Mouse (Mus musculus) neural tube, embryonic 15.5 days (tissue): ENCODE results near the gene Cab39l. TPM values are rescaled to one million over a fixed set of nuclear protein-coding genes. Genes with fewer than 3 reads are reported as not detected.
"Not testable (repeated sequence)": the region's sequence is repeated elsewhere in the genome, so short reads cannot be mapped to it uniquely, and the experiment has no call there.

Experiments
- ATAC-seq: fragments of 200-750 bp; cut with Nextera tagmentation; 2 replicates; pipeline ENCODE4 v1.8.0; 2017; ENCODE audit warnings: mild to moderate bottlenecking, moderate TSS enrichment, moderate library complexity; ENCODE audit not compliant: low FRiP score
- H3K27ac ChIP-seq: fragments of 300-500 bp; sonication (generic); replicated peaks from 2 replicates; pipeline ENCODE4 v1.5.1; 2015; ENCODE audit warnings: mild to moderate bottlenecking, inconsistent platforms
- H3K27me3 ChIP-seq: fragments of 300-500 bp; sonication (generic); replicated peaks from 2 replicates; pipeline ENCODE4 v1.6.1; 2015; ENCODE audit warnings: inconsistent platforms
- H3K36me3 ChIP-seq: fragments of 300-500 bp; sonication (generic); 2 replicates; pipeline ENCODE4 v1.6.1; 2015; ENCODE audit warnings: inconsistent platforms
- H3K4me1 ChIP-seq: fragments of 300-500 bp; sonication (generic); 2 replicates; pipeline ENCODE4 v1.6.1; 2015; ENCODE audit warnings: inconsistent platforms
- H3K4me2 ChIP-seq: fragments of 300-500 bp; sonication (generic); 2 replicates; pipeline ENCODE4 v1.6.1; 2015; ENCODE audit warnings: inconsistent platforms, mild to moderate bottlenecking, moderate library complexity
- H3K4me3 ChIP-seq: fragments of 300-500 bp; sonication (generic); replicated peaks from 2 replicates; pipeline ENCODE4 v1.5.1; 2015; ENCODE audit warnings: mild to moderate bottlenecking, inconsistent platforms
- H3K9ac ChIP-seq: fragments of 300-500 bp; sonication (generic); replicated peaks from 2 replicates; pipeline ENCODE4 v1.6.1; 2015; ENCODE audit warnings: mild to moderate bottlenecking, inconsistent platforms
- H3K9me3 ChIP-seq: fragments of 300-500 bp; sonication (generic); replicated peaks from 2 replicates; pipeline ENCODE4 v1.6.1; 2016; ENCODE audit warnings: inconsistent platforms
- WGBS: fragments of 180-500 bp; shearing (Covaris S2); methylation state at CpG from one replicate; pipeline ENCODE4 v1.1.7; 2015; ENCODE audit warnings: mixed read lengths; 5-methylcytosine and 5-hydroxymethylcytosine counted together
- polyA plus RNA-seq: library from polyadenylated mRNA; unstranded; fragments of >200 nt; fragmentation: Nextera tagmentation; extraction: Ambion mirVana; gene quantifications from 2 replicates; pipeline ENCODE4 v1.2.1, GENCODE M21; 2015

Cab39l gene
- polyA plus RNA-seq = 19.8 and 25.1 TPM in 2 replicates

DNA sequence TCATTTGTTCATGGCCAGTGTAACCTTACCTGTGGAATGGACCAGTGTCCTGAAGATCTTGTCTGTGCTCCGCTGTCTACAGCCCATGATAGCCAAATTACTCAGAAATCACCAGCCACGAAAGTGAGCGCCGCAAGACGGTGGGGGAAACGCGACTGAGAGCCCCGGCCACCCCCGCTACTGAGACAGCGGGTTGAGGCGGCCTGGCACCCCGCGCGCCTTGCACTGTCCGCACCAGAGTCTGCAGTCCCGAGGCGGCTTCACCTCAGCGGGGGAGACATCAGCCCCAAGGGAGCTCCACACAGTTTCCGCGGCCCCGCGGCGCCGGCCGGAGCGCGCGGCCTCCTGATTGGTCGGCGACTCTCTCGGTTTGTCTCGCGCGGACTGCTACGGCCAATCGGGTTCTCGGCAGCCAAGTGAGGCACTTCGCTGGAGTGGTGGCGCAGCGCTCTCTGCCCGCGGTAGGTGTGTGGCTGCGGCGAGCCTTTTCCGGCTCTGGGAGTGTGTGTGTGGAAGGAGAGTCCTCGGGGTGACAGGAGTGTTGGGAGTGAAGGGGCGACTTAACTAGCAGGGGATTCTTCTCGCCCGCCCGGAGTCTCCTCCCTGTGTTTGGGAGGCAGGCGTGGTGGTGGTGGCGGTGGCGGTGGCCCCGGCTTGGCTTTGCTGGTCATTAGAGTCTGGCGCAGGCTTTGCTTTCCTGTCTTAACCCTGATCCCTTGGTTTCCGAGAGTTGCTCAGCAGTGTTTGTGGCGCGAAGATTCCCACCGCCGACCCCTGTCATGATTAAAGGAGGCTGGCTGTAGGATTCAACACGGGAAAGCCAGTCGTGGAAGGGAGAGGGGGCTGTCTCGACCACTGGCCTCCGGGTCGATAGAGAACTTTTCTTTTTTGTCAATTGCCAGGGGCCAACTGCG, at the start of gene Cab39l, which contains the start of gene Setdb2:
Gene Cab39l (plus strand): TSS at position 415 of the 914 bp plus-strand sequence.
Gene Setdb2 (minus strand): TSS at position 327 of the 914 bp plus-strand sequence.
- under 1% methylated on average over 66 of the region's 66 CpGs for WGBS
- Histone ChIP-seq H3K27ac (peak within 1 kb of the TSS; percentile 87), H3K4me2 (peak within 1 kb of the TSS; percentile 81), H3K4me3 (peak within 1 kb of the TSS; percentile 96), H3K9me3 (no peaks in the 10 kb centered on the region), H3K4me1 (peaks cover 13% of the 10 kb centered on the region), H3K36me3 (no peaks in the 10 kb centered on the region), H3K9ac (peak within 1 kb of the TSS; percentile 85), H3K27me3 (no peaks in the 10 kb centered on the region)
- ATAC-seq = peak; percentile 100

DNA sequence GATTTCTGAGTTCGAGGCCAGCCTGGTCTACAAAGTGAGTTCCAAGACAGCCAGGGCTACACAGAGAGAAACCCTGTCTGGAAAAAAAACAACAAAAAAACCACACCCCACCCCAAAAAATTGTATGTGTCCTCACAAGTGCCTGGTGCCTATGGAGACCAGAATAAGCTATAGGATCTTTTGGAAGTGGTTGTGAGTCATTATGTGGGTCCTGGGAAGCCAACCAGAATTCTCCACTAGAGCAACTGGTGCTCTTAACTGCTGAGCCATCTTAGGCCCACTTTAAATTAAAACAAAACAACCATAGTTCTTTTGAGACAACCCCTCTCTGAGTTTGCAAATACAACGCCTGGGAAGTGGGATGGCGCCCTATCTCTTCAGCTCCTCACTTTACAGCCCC, 45.5 kb upstream of the Cab39l start, which contains the start of gene Phf11c:
Gene Phf11c (minus strand): TSS at position 101 of the 400 bp plus-strand sequence.
- Histone ChIP-seq H3K4me3 (no peak within 1 kb of the TSS), H3K36me3 (no peaks in the 10 kb centered on the region), H3K9me3 (no peaks in the 10 kb centered on the region), H3K4me1 (no peaks in the 10 kb centered on the region), H3K27me3 (no peaks in the 10 kb centered on the region), H3K9ac (no peak within 1 kb of the TSS), H3K27ac (no peak within 1 kb of the TSS), H3K4me2 (no peak within 1 kb of the TSS)
- 91% methylated on average over 3 of the region's 3 CpGs for WGBS
- ATAC-seq = no peak

DNA sequence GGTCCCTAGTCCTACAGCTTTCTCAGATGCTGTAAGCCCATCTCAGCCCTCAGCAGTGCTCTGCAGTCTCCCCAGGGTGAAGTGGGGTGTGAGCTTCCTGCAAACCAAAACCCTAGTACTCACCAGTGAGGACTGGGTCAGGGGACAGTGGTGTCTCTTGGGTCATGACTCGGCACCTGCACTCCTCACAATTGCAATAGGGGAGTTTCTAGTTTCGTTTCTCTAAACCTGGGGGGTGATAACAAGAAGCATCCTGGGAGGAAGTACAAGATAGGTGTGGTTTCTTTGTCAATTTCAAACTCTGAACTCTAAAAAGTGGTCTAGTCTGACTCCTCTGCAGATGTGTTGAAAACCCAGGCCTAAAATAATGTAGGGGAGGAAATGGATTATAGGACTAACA, 43.8 kb upstream of the Cab39l start:
- Histone ChIP-seq H3K4me2 (no peak overlapping the region), H3K9ac (no peak overlapping the region), H3K4me1 (no peaks in the 10 kb centered on the region), H3K36me3 (no peaks in the 10 kb centered on the region), H3K27ac (no peak overlapping the region), H3K4me3 (no peak overlapping the region), H3K9me3 (no peaks in the 10 kb centered on the region), H3K27me3 (no peaks in the 10 kb centered on the region)
- no peak for ATAC-seq
- WGBS = 89% methylated on average over 2 of the region's 2 CpGs

DNA sequence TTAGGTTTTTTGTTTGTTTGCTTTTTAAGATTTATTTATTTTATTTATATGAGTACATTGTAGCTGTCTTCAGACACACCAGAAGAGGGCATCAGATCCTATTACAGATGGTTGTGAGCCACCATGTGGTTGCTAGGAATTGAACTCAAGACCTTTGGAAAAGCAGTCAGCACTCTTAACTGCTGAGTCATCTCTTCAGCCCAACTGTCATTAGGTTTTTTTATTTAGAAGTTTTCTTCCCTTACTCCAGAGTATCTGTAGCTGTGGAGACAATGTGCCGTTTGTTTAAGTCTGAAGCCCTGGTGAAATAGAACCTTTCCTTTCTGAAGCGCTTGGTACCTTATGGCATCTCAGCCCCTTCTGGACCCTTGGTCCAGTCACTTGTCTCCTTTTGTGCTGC, 25.8 kb upstream of the Cab39l start:
- not testable (repeated sequence) for H3K4me2 ChIP-seq, H3K36me3 ChIP-seq, H3K9ac ChIP-seq, H3K27ac ChIP-seq, ATAC-seq, H3K4me1 ChIP-seq, H3K4me3 ChIP-seq, H3K27me3 ChIP-seq, H3K9me3 ChIP-seq
- WGBS = 97% methylated on average over 2 of the region's 2 CpGs

DNA sequence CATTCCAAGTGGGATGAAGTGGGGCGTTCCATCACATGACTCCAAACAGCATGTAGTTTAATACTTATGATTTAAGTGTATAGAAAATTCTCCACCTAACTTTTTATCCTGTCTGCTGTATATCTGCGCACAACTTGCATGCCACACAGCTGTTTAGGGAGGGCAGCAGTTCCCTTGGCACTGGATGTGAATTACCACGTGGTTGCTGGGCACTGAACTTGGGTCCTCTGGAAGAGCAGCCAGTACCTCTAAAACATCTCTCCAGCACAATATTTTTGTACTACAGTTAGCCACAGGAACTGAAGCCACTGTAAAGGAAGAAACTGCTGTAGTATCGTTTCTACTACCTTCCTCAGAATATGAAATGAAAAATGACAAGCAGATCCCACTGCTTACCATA, 22.6 kb upstream of the Cab39l start:
- Histone ChIP-seq H3K4me3 (no peak overlapping the region), H3K4me2 (no peak overlapping the region), H3K36me3 (no peaks in the 10 kb centered on the region), H3K9ac (no peak overlapping the region), H3K27ac (no peak overlapping the region), H3K27me3 (no peaks in the 10 kb centered on the region), H3K9me3 (no peaks in the 10 kb centered on the region), H3K4me1 (no peaks in the 10 kb centered on the region)
- 91% methylated on average over 4 of the region's 4 CpGs for WGBS
- no peak for ATAC-seq

DNA sequence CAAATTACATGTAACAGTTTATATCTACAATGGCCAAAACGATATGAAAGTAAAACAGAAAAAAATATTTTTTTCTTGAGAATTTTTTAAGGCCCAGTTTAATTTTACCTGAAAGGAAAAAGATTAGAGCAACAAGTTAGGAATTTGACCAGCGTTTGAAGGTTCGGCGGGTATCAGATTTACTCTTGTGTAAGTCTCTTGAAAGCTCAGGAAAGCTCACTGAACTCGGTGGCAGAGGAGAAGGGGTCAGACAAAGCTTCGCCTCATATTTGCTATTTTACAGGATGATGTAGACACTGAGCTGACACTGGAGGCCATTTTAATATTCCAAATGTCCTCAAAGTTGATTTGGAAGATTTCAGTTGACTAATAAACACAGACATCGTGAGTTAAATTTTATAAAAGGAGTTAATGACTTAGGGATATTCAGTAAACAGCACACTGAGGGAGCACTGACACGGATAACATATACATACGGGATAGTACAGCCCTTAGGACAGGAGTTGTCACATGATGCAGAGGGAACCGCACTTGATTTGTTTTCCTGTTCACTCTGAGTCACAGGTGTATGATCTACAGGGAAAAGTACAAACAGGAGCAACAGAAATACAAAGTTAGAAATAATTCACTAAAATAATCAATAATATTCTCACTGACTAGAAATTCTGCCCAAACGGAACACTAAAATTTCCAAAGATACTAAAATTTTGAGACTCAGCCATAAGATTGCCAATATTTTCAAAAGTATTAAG, 17.7 kb upstream of the Cab39l start:
- WGBS = 93% methylated on average over 11 of the region's 11 CpGs
- Histone ChIP-seq H3K4me3 (no peak overlapping the region), H3K27me3 (no peaks in the 10 kb centered on the region), H3K9ac (no peak overlapping the region), H3K4me2 (no peak overlapping the region), H3K9me3 (no peaks in the 10 kb centered on the region), H3K4me1 (no peaks in the 10 kb centered on the region), H3K36me3 (no peaks in the 10 kb centered on the region), H3K27ac (no peak overlapping the region)
- ATAC-seq = no peak

DNA sequence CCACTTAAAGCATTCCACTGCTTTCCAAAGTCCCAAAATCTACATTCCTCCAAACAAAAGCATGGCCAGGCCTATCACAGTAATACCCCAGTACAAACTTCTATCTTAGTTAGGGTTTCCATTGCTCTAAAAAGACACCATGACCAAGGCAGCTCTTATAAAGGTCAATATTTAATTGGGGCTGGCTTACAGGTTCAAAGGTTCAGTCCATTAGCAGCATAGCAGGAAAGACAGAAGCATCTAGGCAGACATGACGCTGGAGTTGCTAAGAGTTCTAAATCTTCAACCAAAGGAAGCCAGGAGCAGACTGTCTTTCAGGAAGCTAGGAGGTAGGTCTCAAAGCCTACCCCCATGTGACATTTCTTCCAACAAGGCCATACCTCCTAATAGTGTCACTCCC, 10.2 kb upstream of the Cab39l start:
- Histone ChIP-seq H3K27me3 (no peaks in the 10 kb centered on the region), H3K36me3 (no peaks in the 10 kb centered on the region), H3K9me3 (no peaks in the 10 kb centered on the region), H3K27ac (no peak overlapping the region), H3K4me2 (no peak overlapping the region), H3K9ac (no peak overlapping the region), H3K4me3 (no peak overlapping the region), H3K4me1 (no peaks in the 10 kb centered on the region)
- 90% methylated on average over 1 of the region's 1 CpGs for WGBS
- ATAC-seq = no peak

DNA sequence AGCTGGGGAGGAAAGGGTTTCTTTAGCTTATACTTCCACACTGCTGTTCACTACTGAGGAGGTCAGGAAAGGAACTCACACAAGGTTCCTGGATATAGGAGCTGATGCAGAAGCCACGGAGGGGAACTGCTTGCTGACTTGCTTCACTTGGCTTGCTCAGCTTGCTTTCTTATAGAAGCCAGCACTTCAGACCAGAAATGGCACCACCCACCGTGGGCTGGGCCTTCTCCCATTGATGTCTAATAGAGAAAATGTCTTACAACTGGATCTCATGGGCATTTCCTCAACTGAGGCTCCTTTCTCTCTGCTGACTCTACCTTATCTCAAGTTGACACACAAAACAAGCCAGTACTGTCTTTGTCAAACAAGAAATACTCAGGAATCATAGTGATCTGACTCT, 6.9 kb upstream of the Cab39l start:
- Histone ChIP-seq H3K36me3 (no peaks in the 10 kb centered on the region), H3K9me3 (no peaks in the 10 kb centered on the region), H3K27me3 (no peaks in the 10 kb centered on the region), H3K4me1 (no peaks in the 10 kb centered on the region), H3K9ac (no peak overlapping the region), H3K27ac (no peak overlapping the region), H3K4me2 (no peak overlapping the region), H3K4me3 (no peak overlapping the region)
- ATAC-seq = no peak
- WGBS = 66% methylated on average over 2 of the region's 2 CpGs

DNA sequence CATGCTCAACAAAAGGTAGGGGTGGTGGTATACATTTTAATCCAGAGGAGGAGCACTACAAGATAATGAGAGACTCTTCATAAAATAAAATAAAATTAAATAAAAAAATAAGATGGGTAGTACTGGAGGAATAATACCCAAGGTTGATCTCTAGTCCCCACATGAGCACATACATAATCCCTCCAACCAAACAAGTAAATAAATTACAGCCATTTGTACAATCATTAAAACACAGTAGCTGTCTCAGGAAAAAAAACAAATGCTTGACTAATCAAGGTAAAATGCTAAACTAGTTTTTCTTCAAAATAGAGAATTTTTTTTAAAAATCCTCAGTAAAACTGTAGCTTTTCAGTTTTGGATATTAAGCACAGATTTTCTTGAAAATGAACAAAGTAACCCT, 5.6 kb upstream of the Cab39l start:
- Histone ChIP-seq H3K9me3 (no peaks in the 10 kb centered on the region), H3K4me1 (peaks cover 8% of the 10 kb centered on the region), H3K27ac (no peak overlapping the region), H3K27me3 (no peaks in the 10 kb centered on the region), H3K9ac (no peak overlapping the region), H3K36me3 (no peaks in the 10 kb centered on the region), H3K4me3 (no peak overlapping the region), H3K4me2 (no peak overlapping the region)
- ATAC-seq = no peak

DNA sequence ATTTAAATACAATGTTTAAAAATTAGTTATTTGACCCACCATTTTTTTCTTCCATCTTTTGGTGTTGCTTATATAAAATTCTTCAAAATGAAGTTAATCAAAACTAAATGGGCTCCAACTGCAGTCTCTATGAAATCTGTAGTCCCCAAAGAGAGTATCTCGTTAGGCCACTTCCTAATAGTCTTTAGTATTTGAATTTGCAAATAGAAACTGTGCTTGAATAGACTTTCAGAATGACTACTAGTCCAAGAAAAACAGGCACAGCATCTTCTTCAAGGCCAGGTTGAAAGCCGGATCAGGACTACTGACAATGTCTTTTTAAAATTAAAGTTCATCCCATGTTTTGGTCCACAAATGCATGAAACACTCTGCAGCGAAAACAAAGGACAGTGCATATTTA, 3.4 kb upstream of the Cab39l start:
- no peak overlapping the region for H3K27ac ChIP-seq
- no peaks in the 10 kb centered on the region for H3K27me3 ChIP-seq
- H3K4me2 ChIP-seq = no peak overlapping the region
- H3K36me3 ChIP-seq = no peaks in the 10 kb centered on the region
- ATAC-seq = no peak
- no peak overlapping the region for H3K9ac ChIP-seq
- no peak overlapping the region for H3K4me3 ChIP-seq
- H3K9me3 ChIP-seq = no peaks in the 10 kb centered on the region
- 89% methylated on average over 3 of the region's 3 CpGs for WGBS
- peaks cover 13% of the 10 kb centered on the region for H3K4me1 ChIP-seq

DNA sequence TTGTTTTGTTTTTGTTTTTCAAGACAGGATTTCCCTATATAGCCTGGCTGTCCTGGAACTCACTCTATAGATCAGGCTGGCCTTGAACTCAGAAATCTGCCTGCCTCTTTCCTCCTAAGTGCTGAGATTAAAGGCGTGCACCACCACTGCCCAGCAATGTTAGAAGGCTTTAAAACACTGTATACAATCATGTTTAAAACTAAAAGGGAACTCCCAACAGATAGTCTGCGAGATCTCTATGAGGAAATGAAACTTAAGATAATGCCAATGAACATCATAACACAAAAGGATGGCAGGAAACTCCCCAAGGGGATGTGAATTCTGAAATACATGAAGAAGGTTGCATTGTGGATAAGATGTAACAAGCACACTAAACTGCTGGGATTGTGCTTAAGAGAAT, 2.3 kb upstream of the Cab39l start:
- Histone ChIP-seq H3K4me3 (no peak overlapping the region), H3K9me3 (no peaks in the 10 kb centered on the region), H3K9ac (no peak overlapping the region), H3K27me3 (no peaks in the 10 kb centered on the region), H3K4me2 (no peak overlapping the region), H3K4me1 (peaks cover 13% of the 10 kb centered on the region), H3K36me3 (no peaks in the 10 kb centered on the region), H3K27ac (no peak overlapping the region)
- 91% methylated on average over 2 of the region's 2 CpGs for WGBS
- no peak for ATAC-seq

DNA sequence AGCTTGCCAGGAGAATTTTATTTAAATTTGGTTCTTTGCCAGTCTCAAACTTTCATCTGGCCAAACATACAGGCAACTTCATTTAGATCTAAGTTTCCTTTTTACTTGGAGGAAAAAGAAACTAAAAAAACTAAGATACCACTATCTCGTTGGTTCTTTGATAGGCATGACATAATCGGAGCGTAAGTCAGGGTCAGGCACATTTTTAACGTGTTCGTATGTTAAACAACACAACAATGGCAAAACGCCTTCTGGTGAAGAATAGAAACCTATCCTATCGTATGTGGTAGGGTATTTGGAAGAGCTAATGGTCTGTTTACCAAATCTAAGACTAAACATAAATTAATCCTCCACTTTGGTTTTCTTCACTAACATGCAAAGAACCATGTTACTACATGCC, 733 bp upstream of the Cab39l start:
- Histone ChIP-seq H3K4me2 (peak overlapping the region; percentile 81), H3K4me1 (peaks cover 13% of the 10 kb centered on the region), H3K27me3 (no peaks in the 10 kb centered on the region), H3K4me3 (peak overlapping the region; percentile 96), H3K36me3 (no peaks in the 10 kb centered on the region), H3K9me3 (no peaks in the 10 kb centered on the region), H3K27ac (no peak overlapping the region), H3K9ac (peak overlapping the region; percentile 85)
- 18% methylated on average over 7 of the region's 7 CpGs for WGBS
- no peak for ATAC-seq
